Mouse (Mus musculus): ENCODE measurements around the gene AC109138.7. TPM values are rescaled to one million over a fixed set of nuclear protein-coding genes. Genes with fewer than 3 reads are reported as not detected.

The AC109138.7 gene
- polyA plus RNA-seq, 1 experiment = 0.90 TPM

- H3K79me2 ChIP-seq (ENCODE audit: control insufficient read depth, insufficient read depth) = no peaks in the 10 kb centered on the region
- no peaks in the 10 kb centered on the region for H3K36me3 ChIP-seq (ENCODE audit: control insufficient read depth, insufficient read depth)
- H3ac ChIP-seq (ENCODE audit: control insufficient read depth, insufficient read length, low read depth) = no peak overlapping the region
- no peaks in the 10 kb centered on the region for H3K27me3 ChIP-seq (ENCODE audit: control insufficient read depth, insufficient read depth, insufficient read length)
- no peaks in the 10 kb centered on the region for H3K79me3 ChIP-seq (ENCODE audit: low read depth)
- no peak overlapping the region for H3K4me3 ChIP-seq (ENCODE audit: insufficient read depth, poor library complexity, severe bottlenecking)
- TF ChIP-seq MAX (IDR thresholded peaks at IDR 0.05) = no peak
- no peak for TF ChIP-seq CTCF (IDR thresholded peaks at IDR 0.05; ENCODE audit: control insufficient read depth, insufficient read depth, insufficient read length)
- TF ChIP-seq FOSL1 (IDR thresholded peaks at IDR 0.05; ENCODE audit: insufficient read depth, low read length, poor library complexity, severe bottlenecking) = no peak
- no peak for TF ChIP-seq MYOD1 (IDR thresholded peaks at IDR 0.05; ENCODE audit: control insufficient read depth, insufficient read length, low read depth)
- TF ChIP-seq CEBPB (IDR thresholded peaks at IDR 0.05; ENCODE audit: low read depth) = no peak
- TF ChIP-seq USF1 (IDR thresholded peaks at IDR 0.05; ENCODE audit: low read depth) = no peak
- TF ChIP-seq MYOG (IDR thresholded peaks at IDR 0.05; ENCODE audit: control insufficient read depth, extremely low read depth, insufficient read length) = no peak
These were observed 40.1 kb downstream of the AC109138.7 start for GRCm38 (mm10) chr19:4254230-4254629.

DNA sequence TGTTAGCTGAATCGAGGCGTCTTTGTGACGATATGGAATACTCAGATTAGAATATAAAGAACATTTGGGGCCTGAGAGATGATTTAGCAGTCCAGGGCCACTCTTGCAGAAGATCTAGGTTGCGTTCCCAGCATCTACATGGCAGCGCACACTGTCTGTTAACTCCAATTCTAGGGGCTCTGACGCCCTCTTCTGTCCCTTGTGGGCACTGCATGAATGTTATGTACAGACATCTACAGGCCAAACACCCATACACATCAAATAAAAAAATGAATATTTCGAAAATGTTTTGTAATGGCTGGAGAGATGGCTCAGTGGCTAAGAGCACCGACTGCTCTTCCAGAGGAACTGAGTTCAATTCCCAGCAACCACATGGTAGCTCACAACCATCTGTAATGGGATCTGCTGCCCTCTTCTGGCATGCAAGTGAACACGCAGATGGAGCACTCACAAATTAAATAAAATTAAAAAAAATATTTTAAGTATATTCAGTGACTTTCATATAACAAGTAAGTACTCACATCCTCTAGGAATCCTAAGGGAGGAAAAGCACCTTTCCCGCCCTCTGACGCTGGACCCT is 41.5 kb downstream of the AC109138.7 start:
- H3K79me2 ChIP-seq (ENCODE audit: control insufficient read depth, insufficient read depth) = no peaks in the 10 kb centered on the region
- H3ac ChIP-seq (ENCODE audit: control insufficient read depth, insufficient read length, low read depth) = no peak overlapping the region
- H3K79me3 ChIP-seq (ENCODE audit: low read depth) = no peaks in the 10 kb centered on the region
- H3K27me3 ChIP-seq (ENCODE audit: control insufficient read depth, insufficient read depth, insufficient read length) = no peaks in the 10 kb centered on the region
- no peak overlapping the region for H3K4me3 ChIP-seq (ENCODE audit: insufficient read depth, poor library complexity, severe bottlenecking)
- TF ChIP-seq CTCF (IDR thresholded peaks at IDR 0.05; ENCODE audit: control insufficient read depth, insufficient read depth, insufficient read length) (no peak), CEBPB (IDR thresholded peaks at IDR 0.05; ENCODE audit: low read depth) (no peak), MYOD1 (IDR thresholded peaks at IDR 0.05; ENCODE audit: control insufficient read depth, insufficient read length, low read depth) (no peak), USF1 (IDR thresholded peaks at IDR 0.05; ENCODE audit: low read depth) (no peak), MAX (IDR thresholded peaks at IDR 0.05) (no peak), FOSL1 (IDR thresholded peaks at IDR 0.05; ENCODE audit: insufficient read depth, low read length, poor library complexity, severe bottlenecking) (no peak), MYOG (IDR thresholded peaks at IDR 0.05; ENCODE audit: control insufficient read depth, extremely low read depth, insufficient read length) (no peak)
- no peaks in the 10 kb centered on the region for H3K36me3 ChIP-seq (ENCODE audit: control insufficient read depth, insufficient read depth)

DNA sequence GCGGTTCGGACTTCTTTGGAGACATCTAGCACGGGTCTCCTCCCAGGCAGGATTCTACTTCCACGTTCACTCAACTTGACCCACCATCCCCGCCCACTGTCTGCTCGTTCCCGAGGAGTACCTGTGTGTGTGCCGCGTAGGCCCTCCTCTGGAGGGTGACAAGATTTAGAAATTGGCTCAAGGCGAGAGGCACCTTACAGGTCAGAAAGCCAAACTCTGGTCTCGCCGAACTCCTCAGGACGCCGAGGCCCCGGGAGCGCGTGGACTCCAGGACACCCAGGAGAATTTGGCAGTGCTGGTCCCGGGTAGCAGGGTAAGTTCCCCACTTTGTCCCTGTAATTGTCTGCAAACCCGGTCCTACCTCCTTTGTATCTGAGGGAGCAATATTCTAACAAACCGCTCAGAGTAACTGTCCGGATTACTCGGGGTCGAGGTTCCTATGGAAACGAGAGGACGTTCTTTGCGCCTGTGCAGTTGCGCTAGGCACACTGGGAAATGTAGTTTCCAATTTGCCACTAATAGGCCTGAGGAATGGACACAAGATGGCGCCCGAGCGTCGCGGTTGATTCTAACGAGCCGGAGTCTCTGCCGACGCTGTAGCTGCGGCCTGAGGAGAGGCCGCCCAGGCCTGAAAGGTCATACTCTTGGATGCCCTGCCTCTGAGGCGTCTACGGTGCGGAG is 43.2 kb downstream of the AC109138.7 start:
- peak overlapping the region; percentile 73 for H3ac ChIP-seq (ENCODE audit: control insufficient read depth, insufficient read length, low read depth)
- no peak for TF ChIP-seq MYOD1 (IDR thresholded peaks at IDR 0.05; ENCODE audit: control insufficient read depth, insufficient read length, low read depth)
- TF ChIP-seq USF1 (IDR thresholded peaks at IDR 0.05; ENCODE audit: low read depth) = no peak
- TF ChIP-seq CTCF (IDR thresholded peaks at IDR 0.05; ENCODE audit: control insufficient read depth, insufficient read depth, insufficient read length) = peak; percentile 78
- TF ChIP-seq MYOG (IDR thresholded peaks at IDR 0.05; ENCODE audit: control insufficient read depth, extremely low read depth, insufficient read length) = no peak
- TF ChIP-seq FOSL1 (IDR thresholded peaks at IDR 0.05; ENCODE audit: insufficient read depth, low read length, poor library complexity, severe bottlenecking) = no peak
- no peak for TF ChIP-seq CEBPB (IDR thresholded peaks at IDR 0.05; ENCODE audit: low read depth)

DNA sequence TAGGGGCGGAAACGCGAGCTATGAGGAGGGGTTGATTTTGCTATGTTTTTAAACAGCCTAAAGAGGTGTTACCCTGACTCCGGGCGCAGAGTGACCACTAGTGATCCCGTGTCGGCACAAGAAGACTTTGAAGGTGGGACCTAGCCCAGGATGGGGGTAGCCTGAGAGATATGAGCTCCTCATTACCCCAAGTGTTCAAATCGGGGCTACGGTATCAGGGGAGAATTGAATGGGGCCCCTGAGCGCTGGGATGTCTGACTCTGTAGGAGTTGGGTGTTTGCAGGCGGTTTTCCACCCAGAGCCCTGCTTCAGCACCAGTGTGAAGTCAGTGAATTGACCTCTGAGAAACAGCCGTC is 43.7 kb downstream of the AC109138.7 start:
- H3K27me3 ChIP-seq (ENCODE audit: control insufficient read depth, insufficient read depth, insufficient read length) = no peaks in the 10 kb centered on the region
- H3K79me2 ChIP-seq (ENCODE audit: control insufficient read depth, insufficient read depth) = no peaks in the 10 kb centered on the region
- TF ChIP-seq MYOG (IDR thresholded peaks at IDR 0.05; ENCODE audit: control insufficient read depth, extremely low read depth, insufficient read length) (no peak), USF1 (IDR thresholded peaks at IDR 0.05; ENCODE audit: low read depth) (no peak), MYOD1 (IDR thresholded peaks at IDR 0.05; ENCODE audit: control insufficient read depth, insufficient read length, low read depth) (no peak), CTCF (IDR thresholded peaks at IDR 0.05; ENCODE audit: control insufficient read depth, insufficient read depth, insufficient read length) (no peak), CEBPB (IDR thresholded peaks at IDR 0.05; ENCODE audit: low read depth) (no peak), MAX (IDR thresholded peaks at IDR 0.05) (no peak)
- H3ac ChIP-seq (ENCODE audit: control insufficient read depth, insufficient read length, low read depth) = peak overlapping the region; percentile 34
- peak overlapping the region; percentile 71 for H3K4me3 ChIP-seq (ENCODE audit: insufficient read depth, poor library complexity, severe bottlenecking)
- no peaks in the 10 kb centered on the region for H3K79me3 ChIP-seq (ENCODE audit: low read depth)
- H3K36me3 ChIP-seq (ENCODE audit: control insufficient read depth, insufficient read depth) = no peaks in the 10 kb centered on the region

More for the DNA sequence above, 43.2 kb downstream of the AC109138.7 start:
- Histone ChIP-seq H3K4me3 (ENCODE audit: insufficient read depth, poor library complexity, severe bottlenecking) (peak overlapping the region; percentile 71), H3K79me2 (ENCODE audit: control insufficient read depth, insufficient read depth) (no peaks in the 10 kb centered on the region), H3K79me3 (ENCODE audit: low read depth) (no peaks in the 10 kb centered on the region), H3K36me3 (ENCODE audit: control insufficient read depth, insufficient read depth) (no peaks in the 10 kb centered on the region), H3K27me3 (ENCODE audit: control insufficient read depth, insufficient read depth, insufficient read length) (no peaks in the 10 kb centered on the region)

GRCm38 (mm10) chr19:4261038-4261698 is 47.0 kb downstream of the AC109138.7 start:
- Histone ChIP-seq H3ac (ENCODE audit: control insufficient read depth, insufficient read length, low read depth) (no peak overlapping the region), H3K4me3 (ENCODE audit: insufficient read depth, poor library complexity, severe bottlenecking) (no peak overlapping the region), H3K36me3 (ENCODE audit: control insufficient read depth, insufficient read depth) (no peaks in the 10 kb centered on the region), H3K79me3 (ENCODE audit: low read depth) (no peaks in the 10 kb centered on the region), H3K27me3 (ENCODE audit: control insufficient read depth, insufficient read depth, insufficient read length) (no peaks in the 10 kb centered on the region), H3K79me2 (ENCODE audit: control insufficient read depth, insufficient read depth) (no peaks in the 10 kb centered on the region)
- no peak for TF ChIP-seq CEBPB (IDR thresholded peaks at IDR 0.05; ENCODE audit: low read depth)
- TF ChIP-seq FOSL1 (IDR thresholded peaks at IDR 0.05; ENCODE audit: insufficient read depth, low read length, poor library complexity, severe bottlenecking) = no peak
- no peak for TF ChIP-seq CTCF (IDR thresholded peaks at IDR 0.05; ENCODE audit: control insufficient read depth, insufficient read depth, insufficient read length)
- no peak for TF ChIP-seq USF1 (IDR thresholded peaks at IDR 0.05; ENCODE audit: low read depth)
- TF ChIP-seq MYOD1 (IDR thresholded peaks at IDR 0.05; ENCODE audit: control insufficient read depth, insufficient read length, low read depth) = no peak
- TF ChIP-seq MAX (IDR thresholded peaks at IDR 0.05) = no peak
- TF ChIP-seq MYOG (IDR thresholded peaks at IDR 0.05; ENCODE audit: control insufficient read depth, extremely low read depth, insufficient read length) = no peak
